Comparison of ENCODE assay signal across 8 mouse cellular contexts in genomic region chr7:66110636-66111112, GRCm38 (mm10). TPM values are rescaled to one million over a fixed set of nuclear protein-coding genes. Genes with fewer than 3 reads are reported as not detected.
A peak's percentile ranks its signal among the peaks of the same experiment; 100 is the strongest.
DNase-seq lines count a peak whose midpoint lies in the region; ATAC-seq and TF ChIP-seq lines count a peak whose summit lies in the region.

No protein-coding gene starts in this region.

- H3K27ac ChIP-seq in heart, embryonic 10.5 days: peak overlapping the region; percentile 97
- peak overlapping the region; percentile 87; the same call in 1 of the 2 replicates for H3K27ac ChIP-seq in intestine, embryonic 14.5 days (ENCODE audit: low read depth)
- peak overlapping the region; percentile 95 for H3K27ac ChIP-seq in midbrain, embryonic 16.5 days (ENCODE audit: low read length)

- peaks cover 6% of the 10 kb centered on the region; the same call in 1 of the 2 replicates for H3K36me3 ChIP-seq in heart, embryonic 10.5 days
- peaks cover 7% of the 10 kb centered on the region for H3K36me3 ChIP-seq in C2C12 (ENCODE audit: control insufficient read depth, insufficient read depth)
- no peaks in the 10 kb centered on the region for H3K36me3 ChIP-seq in intestine, embryonic 14.5 days (ENCODE audit: control insufficient read depth, insufficient read depth, low read length)
- no peaks in the 10 kb centered on the region for H3K36me3 ChIP-seq in midbrain, embryonic 16.5 days (ENCODE audit: control insufficient read depth, insufficient read depth, low read length)

- H3K27me3 ChIP-seq in heart, embryonic 10.5 days (ENCODE audit: insufficient read depth, poor library complexity, severe bottlenecking): no peaks in the 10 kb centered on the region
- H3K27me3 ChIP-seq in C2C12 (ENCODE audit: control insufficient read depth, insufficient read depth, insufficient read length): no peaks in the 10 kb centered on the region
- H3K27me3 ChIP-seq in intestine, embryonic 14.5 days (replicated peaks; ENCODE audit: control insufficient read depth, insufficient read depth, low read length): no peaks in the 10 kb centered on the region
- H3K27me3 ChIP-seq in midbrain, embryonic 16.5 days (ENCODE audit: control insufficient read depth, insufficient read depth, low read depth, low read length): peaks cover 5% of the 10 kb centered on the region; the same call in 1 of the 2 replicates

- ATAC-seq in intestine, embryonic 14.5 days (replicated peaks; ENCODE audit: low FRiP score, low TSS enrichment, low read depth): no peak
- no peak for ATAC-seq in midbrain, embryonic 16.5 days

- peaks cover 55% of the 10 kb centered on the region for H3K79me3 ChIP-seq in C2C12 (ENCODE audit: low read depth)

- H3K9me3 ChIP-seq in heart, embryonic 10.5 days: no peaks in the 10 kb centered on the region
- no peaks in the 10 kb centered on the region for H3K9me3 ChIP-seq in intestine, embryonic 14.5 days (ENCODE audit: control insufficient read depth, low read length)
- no peaks in the 10 kb centered on the region for H3K9me3 ChIP-seq in midbrain, embryonic 16.5 days (replicated peaks; ENCODE audit: control insufficient read depth, low read length, poor library complexity, severe bottlenecking)

- peak overlapping the region; percentile 59 for H3ac ChIP-seq in C2C12 (ENCODE audit: control insufficient read depth, insufficient read length, low read depth)

- DNase-seq in heart, embryonic 10.5 days (ENCODE audit: low spot score): no peak
- no peak for DNase-seq in heart, postnatal 25 days (ENCODE audit: low spot score)
- DNase-seq in embryo, embryonic 11 days: peak; percentile 55
- peak; percentile 63 for DNase-seq in intestine, embryonic 14.5 days (ENCODE audit: low spot score)
- DNase-seq in adrenal gland, adult 2 months: no peak
- no peak for DNase-seq in left cerebral cortex, postnatal 25 days (ENCODE audit: low spot score in 2 of 2)

- H3K4me1 ChIP-seq in heart, embryonic 10.5 days: peaks cover 34% of the 10 kb centered on the region
- peaks cover 23% of the 10 kb centered on the region for H3K4me1 ChIP-seq in intestine, embryonic 14.5 days (replicated peaks; ENCODE audit: control insufficient read depth, insufficient read depth, low read length)
- peaks cover 27% of the 10 kb centered on the region for H3K4me1 ChIP-seq in midbrain, embryonic 16.5 days (ENCODE audit: control insufficient read depth, insufficient read depth, low read length)

- H3K4me2 ChIP-seq in intestine, embryonic 14.5 days (ENCODE audit: low read length): peak overlapping the region; percentile 85
- H3K4me2 ChIP-seq in midbrain, embryonic 16.5 days (ENCODE audit: low read length): peak overlapping the region; percentile 98

- H3K79me2 ChIP-seq in C2C12 (ENCODE audit: control insufficient read depth, insufficient read depth): peaks cover 60% of the 10 kb centered on the region

- 4% methylated on average over 10 of the region's 10 CpGs for WGBS in heart, embryonic 10.5 days
- WGBS in intestine, embryonic 14.5 days: 4% methylated on average over 10 of the region's 10 CpGs
- WGBS in midbrain, embryonic 16.5 days: under 1% methylated on average over 10 of the region's 10 CpGs

- TF ChIP-seq CTCF in C2C12 (IDR thresholded peaks at IDR 0.05; ENCODE audit: control insufficient read depth, insufficient read depth, insufficient read length): no peak

- intact Hi-C loops in heart, postnatal 25 days (cut with DNase I): loop anchor here (5.0 kb wide), 1 partner anchor 87 kb away; no protein-coding TSS in a partner anchor
- intact Hi-C loops in left cerebral cortex, postnatal 25 days (cut with DNase I): loop anchor here (5.0 kb wide), 1 partner anchor 72 kb away; no protein-coding TSS in a partner anchor

- peak overlapping the region; percentile 87 for H3K9ac ChIP-seq in intestine, embryonic 14.5 days (ENCODE audit: low read length)
- H3K9ac ChIP-seq in midbrain, embryonic 16.5 days (ENCODE audit: low read depth, low read length): peak overlapping the region; percentile 95

- H3K4me3 ChIP-seq in heart, embryonic 10.5 days: peak overlapping the region; percentile 97
- H3K4me3 ChIP-seq in C2C12 (ENCODE audit: insufficient read depth, poor library complexity, severe bottlenecking): peak overlapping the region; percentile 49
- peak overlapping the region; percentile 88 for H3K4me3 ChIP-seq in intestine, embryonic 14.5 days (ENCODE audit: low read depth, low read length)
- H3K4me3 ChIP-seq in midbrain, embryonic 16.5 days (ENCODE audit: low read depth, low read length): peak overlapping the region; percentile 95

TF ChIP-seq in C2C12, 6 proteins besides CTCF, POLR2A, EP300 and RAD21:
- TF ChIP-seq CEBPB (IDR thresholded peaks at IDR 0.05; ENCODE audit: low read depth) (no peak), MYOD1 (IDR thresholded peaks at IDR 0.05; ENCODE audit: control insufficient read depth, insufficient read length, low read depth) (no peak), FOSL1 (IDR thresholded peaks at IDR 0.05; ENCODE audit: insufficient read depth, low read length, poor library complexity, severe bottlenecking) (no peak), USF1 (IDR thresholded peaks at IDR 0.05; ENCODE audit: low read depth) (no peak), MYOG (IDR thresholded peaks at IDR 0.05; ENCODE audit: control insufficient read depth, extremely low read depth, insufficient read length) (no peak), MAX (IDR thresholded peaks at IDR 0.05) (no peak)

RNA-seq across cellular contexts. Expression of gene Chsy1, which starts 1.4 kb away (rescaled TPM):
- 12.6 and 21.0 TPM in 2 replicates for polyA plus RNA-seq in heart, embryonic 10.5 days (2016; fragmentation: Nextera tagmentation; extraction: Ambion mirVana)
- 10 to 100 TPM; 14.4 to 16.8 TPM for total RNA-seq in heart, postnatal 25 days (2021)
- polyA plus RNA-seq in C2C12 (2012; fragmentation: generic; extraction: Trizol): 25.5 TPM
- polyA plus RNA-seq in intestine, embryonic 14.5 days (2014; fragmentation: Nextera tagmentation; extraction: Ambion mirVana): 18.9 and 21.4 TPM in 2 replicates
- 8.8 and 9.9 TPM in 2 replicates for polyA plus RNA-seq in midbrain, embryonic 16.5 days (2015; fragmentation: Nextera tagmentation; extraction: Ambion mirVana)
- 10 to 100 TPM; 12.6 to 17.0 TPM for total RNA-seq in adrenal gland, adult 2 months (2021)
- 3.2 and 4.1 TPM in 2 replicates for polyA plus RNA-seq in adrenal gland, adult 2 months (2012; rRNA removed)
- total RNA-seq in left cerebral cortex, postnatal 25 days (2021): 10 to 100 TPM; 17.0 to 18.4 TPM

RNA-seq across cellular contexts. Expression of gene Selenos, which starts 31.2 kb away (rescaled TPM):
- 88.5 and 109 TPM in 2 replicates for polyA plus RNA-seq in heart, embryonic 10.5 days (2016; fragmentation: Nextera tagmentation; extraction: Ambion mirVana)
- 10 to 100 TPM; 31.1 to 36.9 TPM for total RNA-seq in heart, postnatal 25 days (2021)
- polyA plus RNA-seq in C2C12 (2012; fragmentation: generic; extraction: Trizol): 48.1 TPM
- 87.9 and 97.5 TPM in 2 replicates for polyA plus RNA-seq in intestine, embryonic 14.5 days (2014; fragmentation: Nextera tagmentation; extraction: Ambion mirVana)
- polyA plus RNA-seq in midbrain, embryonic 16.5 days (2015; fragmentation: Nextera tagmentation; extraction: Ambion mirVana): 87.3 and 89.6 TPM in 2 replicates
- 100 to 1,000 TPM in 1 of 2 experiments, 10 to 100 TPM in 1; 79.6 to 100 TPM for total RNA-seq in adrenal gland, adult 2 months (2021)
- polyA plus RNA-seq in adrenal gland, adult 2 months (2012; rRNA removed): 163 and 188 TPM in 2 replicates
- 10 to 100 TPM; 47.4 to 59.4 TPM for total RNA-seq in left cerebral cortex, postnatal 25 days (2021)

RNA-seq across cellular contexts. Expression of gene Snrpa1, which starts 51.9 kb away (rescaled TPM):
- polyA plus RNA-seq in heart, embryonic 10.5 days (2016; fragmentation: Nextera tagmentation; extraction: Ambion mirVana): 147 and 212 TPM in 2 replicates
- 10 to 100 TPM; 20.2 to 22.5 TPM for total RNA-seq in heart, postnatal 25 days (2021)
- 120 TPM for polyA plus RNA-seq in C2C12 (2012; fragmentation: generic; extraction: Trizol)
- polyA plus RNA-seq in intestine, embryonic 14.5 days (2014; fragmentation: Nextera tagmentation; extraction: Ambion mirVana): 178 and 191 TPM in 2 replicates
- 131 and 133 TPM in 2 replicates for polyA plus RNA-seq in midbrain, embryonic 16.5 days (2015; fragmentation: Nextera tagmentation; extraction: Ambion mirVana)
- total RNA-seq in adrenal gland, adult 2 months (2021): 10 to 100 TPM; 29.9 to 32.6 TPM
- polyA plus RNA-seq in adrenal gland, adult 2 months (2012; rRNA removed): 1.1 and 3.3 TPM in 2 replicates
- total RNA-seq in left cerebral cortex, postnatal 25 days (2021): 10 to 100 TPM; 29.8 to 33.1 TPM

Comparison
In these comparisons a context has a peak if more than half of its experiments do, and no peak if none do; other contexts are left out.
1. DNase-seq: peak in embryo, embryonic 11 days (single experiment) and intestine, embryonic 14.5 days (single experiment); none in heart, embryonic 10.5 days (single experiment), heart, postnatal 25 days (single experiment), adrenal gland, adult 2 months (single experiment) and left cerebral cortex, postnatal 25 days (0 of 2).
2. RNA of gene Snrpa1, which starts 51.9 kb away (polyA plus RNA-seq): 147 to 212 TPM in heart, embryonic 10.5 days, 178 to 191 TPM in intestine, embryonic 14.5 days, 131 to 133 TPM in midbrain, embryonic 16.5 days and 120 TPM in C2C12 (single experiment); 1.1 to 3.3 TPM in adrenal gland, adult 2 months; every median in the first group is over 10 times any median in the second.
3. Peak in every context shown above with its lines, with median percentiles within 50 percentile points of each other: H3K27ac ChIP-seq and H3K4me3 ChIP-seq.